7 mouse cellular contexts compared by ENCODE assay signal in genomic region chr5:137293839-137294743, GRCm38 (mm10). TPM values are rescaled to one million over a fixed set of nuclear protein-coding genes. Genes with fewer than 3 reads are reported as not detected.
DNase-seq lines count a peak whose midpoint lies in the region; ATAC-seq lines count a peak whose summit lies in the region.

TSS of gene Ufsp1 (plus strand) at chr5:137294629.

- under 1% methylated on average over 52 of the region's 52 CpGs for WGBS in intestine, embryonic 15.5 days
- 0% methylated on average over 52 of the region's 52 CpGs for WGBS in midbrain, embryonic 10.5 days

- peak; percentile 97 for DNase-seq in adrenal gland, adult 2 months
- DNase-seq in embryo, embryonic 11.5 days (ENCODE audit: low read depth, low spot score): peak; percentile 92
- DNase-seq in gastrocnemius, postnatal 36 days: peak; percentile 93
- peak; percentile 94 to 98 for DNase-seq in left cerebral cortex, postnatal 25 days (ENCODE audit: low spot score in 2 of 2)
- DNase-seq in midbrain, embryonic 10.5 days (ENCODE audit: low spot score): peak; percentile 95
- DNase-seq in right cerebral cortex, postnatal 4 days: peak; percentile 95

- peak; percentile 94 for ATAC-seq in intestine, embryonic 15.5 days

- intact Hi-C loops in gastrocnemius, postnatal 36 days (cut with DNase I): loop anchor here (5.0 kb wide), 1 partner anchor 83 kb away; no protein-coding TSS in a partner anchor
- intact Hi-C loops in left cerebral cortex, postnatal 25 days (cut with DNase I): loop anchor here (5.0 kb wide), 1 partner anchor 247 kb away; the partner anchor contains the start of gene Ap1s1

- H3K4me2 ChIP-seq in intestine, embryonic 15.5 days (replicated peaks): peak within 1 kb of the TSS; percentile 97

- peaks cover 24% of the 10 kb centered on the region for H3K4me1 ChIP-seq in intestine, embryonic 15.5 days (replicated peaks)
- peaks cover 55% of the 10 kb centered on the region for H3K4me1 ChIP-seq in midbrain, embryonic 10.5 days

- peak within 1 kb of the TSS; percentile 97 for H3K27ac ChIP-seq in intestine, embryonic 15.5 days
- peak within 1 kb of the TSS; percentile 94 for H3K27ac ChIP-seq in midbrain, embryonic 10.5 days (replicated peaks)

- H3K9me3 ChIP-seq in intestine, embryonic 15.5 days: no peaks in the 10 kb centered on the region
- H3K9me3 ChIP-seq in midbrain, embryonic 10.5 days (replicated peaks): no peaks in the 10 kb centered on the region

- peaks cover 15% of the 10 kb centered on the region for H3K27me3 ChIP-seq in intestine, embryonic 15.5 days (replicated peaks)
- H3K27me3 ChIP-seq in midbrain, embryonic 10.5 days (ENCODE audit: low read depth, poor library complexity, severe bottlenecking): peaks cover 42% of the 10 kb centered on the region

- peak within 1 kb of the TSS; percentile 54 for H3K4me3 ChIP-seq in intestine, embryonic 15.5 days (replicated peaks)
- peak within 1 kb of the TSS; percentile 79 for H3K4me3 ChIP-seq in midbrain, embryonic 10.5 days

- peak within 1 kb of the TSS; percentile 79 for H3K9ac ChIP-seq in intestine, embryonic 15.5 days

- peaks cover 32% of the 10 kb centered on the region for H3K36me3 ChIP-seq in intestine, embryonic 15.5 days
- peaks cover 44% of the 10 kb centered on the region for H3K36me3 ChIP-seq in midbrain, embryonic 10.5 days

RNA-seq across cellular contexts. Expression of gene Ufsp1, which starts in this region (rescaled TPM):
- total RNA-seq in adrenal gland, adult 2 months (2021): 10 to 100 TPM in 1 of 2 experiments, 1 to 10 TPM in 1; 9.6 to 15.3 TPM
- 29.8 and 37.9 TPM in 2 replicates for polyA plus RNA-seq in adrenal gland, adult 2 months (2012; rRNA removed)
- total RNA-seq in gastrocnemius, postnatal 36 days (2021): 10 to 100 TPM; 17.6 to 25.1 TPM
- 7.8 and 8.5 TPM in 2 replicates for polyA plus RNA-seq in intestine, embryonic 15.5 days (2015; fragmentation: Nextera tagmentation; extraction: Ambion mirVana)
- total RNA-seq in left cerebral cortex, postnatal 25 days (2021): 10 to 100 TPM in 1 of 2 experiments, 1 to 10 TPM in 1; 9.8 to 13.3 TPM
- 9.6 and 11.0 TPM in 2 replicates for polyA plus RNA-seq in midbrain, embryonic 10.5 days (2016; fragmentation: Nextera tagmentation; extraction: Ambion mirVana)

Comparison
In these comparisons a context has a peak if more than half of its experiments do, and no peak if none do; other contexts are left out.
1. Peak in every context shown above with its lines: DNase-seq, ATAC-seq, H3K4me3 ChIP-seq and H3K27ac ChIP-seq.